Mouse (Mus musculus): ENCODE data around the gene Cpn2. TPM values are rescaled to one million over a fixed set of nuclear protein-coding genes. Genes with fewer than 3 reads are reported as not detected.
A peak's percentile ranks its signal among the peaks of the same experiment; 100 is the strongest.

The Cpn2 gene
- polyA plus RNA-seq, 1 experiment from 2014 or later: 0.33 TPM

DNA sequence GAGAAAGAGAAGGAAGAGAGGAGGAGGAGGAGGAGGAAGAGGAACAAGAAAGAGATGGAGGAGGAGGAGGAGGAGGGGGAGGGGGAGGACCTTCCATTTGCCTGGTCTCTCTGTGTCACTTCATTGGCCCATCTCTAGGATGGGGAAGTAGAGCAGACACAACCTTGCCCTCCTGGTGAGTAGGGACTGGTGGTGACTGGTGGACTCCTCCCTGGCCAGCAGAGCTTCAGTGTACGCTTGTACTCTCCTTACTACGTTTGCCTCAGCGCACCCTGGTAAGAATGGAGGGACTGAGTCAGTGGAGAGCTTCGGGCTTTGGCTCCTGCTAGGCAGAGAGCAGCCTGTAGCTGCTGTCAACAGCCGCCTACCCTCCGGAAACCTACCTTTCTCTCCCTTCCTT, 35.4 kb upstream of the Cpn2 start:
- no peak overlapping the region for H3K4me3 ChIP-seq (replicated peaks)
- H3K27ac ChIP-seq: no peak overlapping the region
- 85% methylated on average over 6 of the region's 6 CpGs for WGBS
- peaks cover 8% of the 10 kb centered on the region for H3K27me3 ChIP-seq (replicated peaks)
- no peaks in the 10 kb centered on the region for H3K9me3 ChIP-seq
- no peaks in the 10 kb centered on the region for H3K36me3 ChIP-seq
- H3K4me1 ChIP-seq: no peaks in the 10 kb centered on the region
- ATAC-seq (ENCODE audit: insufficient read depth, low FRiP score, low read depth): no peak
- H3K9ac ChIP-seq: no peak overlapping the region
- no peak overlapping the region for H3K4me2 ChIP-seq

DNA sequence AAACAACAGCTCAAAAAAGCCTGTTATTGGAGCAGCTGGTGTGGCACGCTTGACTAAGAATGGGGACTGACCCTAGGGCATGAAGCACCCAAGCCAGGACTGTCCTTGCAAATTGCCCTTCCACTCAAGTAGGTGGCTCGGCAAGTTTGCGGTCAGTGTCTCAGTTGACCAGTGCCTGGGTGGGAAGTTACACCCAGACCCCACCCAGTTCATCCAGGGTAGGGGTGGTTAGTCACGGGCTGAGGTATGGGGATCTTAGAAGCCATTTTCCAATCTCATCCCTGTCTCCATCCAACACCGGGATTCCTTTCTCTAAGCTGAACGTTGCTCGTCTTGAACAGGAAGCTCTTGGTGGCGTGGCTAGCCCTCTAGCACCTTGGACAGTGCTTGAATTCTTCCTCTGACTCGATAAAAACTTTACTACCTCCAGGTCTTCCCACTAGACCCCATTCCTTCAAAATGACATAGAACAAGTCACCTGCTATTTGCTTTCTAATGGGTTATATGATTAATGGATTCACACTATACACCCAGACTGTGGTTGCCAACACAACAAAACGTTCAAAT, 32.5 kb upstream of the Cpn2 start:
- H3K9me3 ChIP-seq: no peaks in the 10 kb centered on the region
- no peak overlapping the region for H3K4me2 ChIP-seq
- WGBS: 64% methylated on average over 10 of the region's 10 CpGs
- H3K27me3 ChIP-seq (replicated peaks): no peaks in the 10 kb centered on the region
- no peaks in the 10 kb centered on the region for H3K36me3 ChIP-seq
- no peak overlapping the region for H3K9ac ChIP-seq
- H3K4me1 ChIP-seq: no peaks in the 10 kb centered on the region
- no peak overlapping the region for H3K4me3 ChIP-seq (replicated peaks)
- no peak overlapping the region for H3K27ac ChIP-seq
- ATAC-seq (ENCODE audit: insufficient read depth, low FRiP score, low read depth): no peak

DNA sequence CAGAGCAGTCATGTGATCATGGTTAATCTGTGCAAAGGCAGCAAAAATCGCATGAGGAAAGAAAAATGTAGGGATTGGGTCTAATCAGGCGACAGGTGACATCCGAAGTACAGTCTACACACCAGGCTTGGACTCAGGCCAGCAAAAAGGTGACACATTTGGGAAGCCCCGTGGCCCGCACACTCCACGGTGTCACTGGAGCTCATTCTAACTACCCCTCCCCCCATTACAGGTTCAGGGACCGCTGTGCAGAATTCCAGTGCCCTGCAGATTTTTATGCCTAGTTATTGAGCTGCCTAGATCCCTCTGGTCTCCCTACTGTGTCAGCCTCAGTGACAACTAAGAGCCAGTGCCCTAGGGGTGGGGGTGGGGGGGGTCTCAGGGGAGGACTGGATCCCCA, 30.2 kb upstream of the Cpn2 start:
- H3K9ac ChIP-seq: no peak overlapping the region
- no peaks in the 10 kb centered on the region for H3K4me1 ChIP-seq
- WGBS: 81% methylated on average over 7 of the region's 7 CpGs
- H3K4me2 ChIP-seq: no peak overlapping the region
- no peak for ATAC-seq (ENCODE audit: insufficient read depth, low FRiP score, low read depth)
- no peak overlapping the region for H3K27ac ChIP-seq
- H3K9me3 ChIP-seq: no peaks in the 10 kb centered on the region
- no peaks in the 10 kb centered on the region for H3K36me3 ChIP-seq
- no peaks in the 10 kb centered on the region for H3K27me3 ChIP-seq (replicated peaks)
- H3K4me3 ChIP-seq (replicated peaks): no peak overlapping the region

DNA sequence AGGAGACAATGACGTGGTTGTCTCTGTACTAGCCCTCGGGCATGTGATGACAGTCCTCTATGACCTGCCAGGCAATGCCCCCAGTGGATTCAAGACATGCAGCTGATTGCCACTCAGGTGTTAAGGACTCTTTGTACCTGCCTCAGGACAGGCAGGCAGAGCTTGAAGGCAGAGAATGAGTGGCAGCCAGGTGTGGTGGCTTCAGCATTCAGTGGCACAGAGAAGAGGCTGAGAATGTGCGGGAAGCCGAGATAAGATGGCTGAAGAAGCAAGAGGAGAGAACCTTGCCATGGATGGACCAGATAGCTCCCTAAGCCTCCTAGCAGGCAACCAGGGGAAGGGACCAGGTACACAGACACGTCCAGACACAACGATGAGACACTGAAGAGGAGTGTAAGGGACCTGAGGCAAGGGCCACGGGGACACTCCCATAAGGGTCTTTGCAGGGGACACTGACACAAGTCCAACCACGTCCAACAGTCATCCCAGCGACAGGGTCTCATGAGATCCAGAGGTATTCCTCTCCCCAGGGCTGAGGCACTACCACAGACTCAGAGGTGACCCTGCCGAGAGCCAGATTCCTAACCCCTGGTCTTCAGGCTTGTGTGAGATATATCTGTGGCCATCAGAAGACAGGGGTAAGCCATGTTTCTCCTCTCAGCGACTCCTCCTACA, 29.4 kb upstream of the Cpn2 start:
- no peak for ATAC-seq (ENCODE audit: insufficient read depth, low FRiP score, low read depth)
- Histone ChIP-seq H3K4me2 (no peak overlapping the region), H3K27me3 (replicated peaks) (no peaks in the 10 kb centered on the region), H3K4me1 (no peaks in the 10 kb centered on the region), H3K9ac (no peak overlapping the region), H3K9me3 (no peaks in the 10 kb centered on the region), H3K36me3 (no peaks in the 10 kb centered on the region), H3K4me3 (replicated peaks) (no peak overlapping the region), H3K27ac (no peak overlapping the region)
- WGBS: 84% methylated on average over 11 of the region's 11 CpGs

DNA sequence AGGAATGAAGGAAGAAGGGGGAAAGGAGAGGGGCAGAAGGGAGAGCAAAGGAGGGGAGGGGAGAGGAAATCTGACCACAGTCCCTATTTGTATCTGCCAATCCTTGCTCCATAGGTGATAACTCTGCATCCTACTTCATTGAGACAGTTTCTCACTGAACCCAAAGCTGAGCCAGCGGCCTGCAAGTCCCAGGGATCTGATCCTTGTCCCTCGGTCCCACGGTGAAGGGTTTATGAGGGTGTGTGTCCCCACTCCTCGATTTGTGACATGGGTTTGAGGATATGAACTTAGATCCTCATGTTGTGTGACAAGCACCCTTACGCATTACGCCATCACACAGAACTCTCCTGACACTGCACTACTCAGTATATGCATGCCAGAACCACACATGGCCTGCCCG, 27.8 kb upstream of the Cpn2 start:
- Histone ChIP-seq H3K4me3 (replicated peaks) (no peak overlapping the region), H3K36me3 (no peaks in the 10 kb centered on the region), H3K27ac (no peak overlapping the region), H3K9me3 (no peaks in the 10 kb centered on the region), H3K9ac (no peak overlapping the region), H3K4me2 (no peak overlapping the region), H3K4me1 (no peaks in the 10 kb centered on the region), H3K27me3 (replicated peaks) (no peaks in the 10 kb centered on the region)
- no peak for ATAC-seq (ENCODE audit: insufficient read depth, low FRiP score, low read depth)
- 89% methylated on average over 7 of the region's 7 CpGs for WGBS

DNA sequence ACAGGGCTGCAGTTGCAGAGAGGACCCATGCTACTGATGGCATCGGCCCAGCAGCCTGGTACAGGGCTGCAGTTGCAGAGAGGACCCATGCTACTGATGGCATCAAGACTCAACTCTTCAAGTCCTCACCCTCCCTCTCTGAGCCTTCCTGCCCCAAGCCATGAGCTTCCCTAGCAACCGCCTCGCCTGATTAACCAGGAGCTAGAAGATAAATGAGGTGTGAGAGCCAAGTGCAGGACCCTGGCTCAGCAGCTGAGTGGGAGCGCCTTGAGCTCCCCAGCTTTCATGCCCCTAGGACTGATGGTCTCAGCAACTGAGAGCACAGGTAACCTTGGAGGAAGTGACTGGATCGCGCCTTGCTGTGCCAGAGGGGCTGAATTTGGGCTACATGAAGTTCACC, 23.1 kb upstream of the Cpn2 start:
- Histone ChIP-seq H3K9me3 (no peaks in the 10 kb centered on the region), H3K27me3 (replicated peaks) (no peaks in the 10 kb centered on the region), H3K9ac (no peak overlapping the region), H3K27ac (no peak overlapping the region), H3K4me3 (replicated peaks) (no peak overlapping the region), H3K36me3 (no peaks in the 10 kb centered on the region), H3K4me2 (no peak overlapping the region), H3K4me1 (no peaks in the 10 kb centered on the region)
- no peak for ATAC-seq (ENCODE audit: insufficient read depth, low FRiP score, low read depth)
- WGBS: 64% methylated on average over 6 of the region's 6 CpGs

DNA sequence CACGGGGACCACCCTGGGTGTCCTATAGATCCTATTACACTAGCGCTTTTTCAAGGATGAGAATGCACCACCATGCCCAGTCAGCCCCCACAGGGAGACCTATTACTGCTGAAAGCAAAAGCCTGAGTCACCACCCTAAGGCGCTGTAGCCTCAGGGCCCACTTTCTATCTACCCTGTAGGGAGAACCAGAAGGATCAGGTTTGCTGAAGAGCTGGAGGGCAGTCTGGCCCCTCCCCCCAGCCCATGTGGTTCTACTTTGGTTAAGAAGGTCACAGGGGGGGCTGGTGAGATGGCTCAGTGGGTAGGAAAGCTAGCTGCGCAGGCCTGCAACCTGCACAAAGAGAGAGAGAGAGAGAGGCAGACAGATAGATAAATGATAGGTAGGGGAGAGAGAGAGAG, 18.4 kb upstream of the Cpn2 start:
- no peak for ATAC-seq (ENCODE audit: insufficient read depth, low FRiP score, low read depth)

DNA sequence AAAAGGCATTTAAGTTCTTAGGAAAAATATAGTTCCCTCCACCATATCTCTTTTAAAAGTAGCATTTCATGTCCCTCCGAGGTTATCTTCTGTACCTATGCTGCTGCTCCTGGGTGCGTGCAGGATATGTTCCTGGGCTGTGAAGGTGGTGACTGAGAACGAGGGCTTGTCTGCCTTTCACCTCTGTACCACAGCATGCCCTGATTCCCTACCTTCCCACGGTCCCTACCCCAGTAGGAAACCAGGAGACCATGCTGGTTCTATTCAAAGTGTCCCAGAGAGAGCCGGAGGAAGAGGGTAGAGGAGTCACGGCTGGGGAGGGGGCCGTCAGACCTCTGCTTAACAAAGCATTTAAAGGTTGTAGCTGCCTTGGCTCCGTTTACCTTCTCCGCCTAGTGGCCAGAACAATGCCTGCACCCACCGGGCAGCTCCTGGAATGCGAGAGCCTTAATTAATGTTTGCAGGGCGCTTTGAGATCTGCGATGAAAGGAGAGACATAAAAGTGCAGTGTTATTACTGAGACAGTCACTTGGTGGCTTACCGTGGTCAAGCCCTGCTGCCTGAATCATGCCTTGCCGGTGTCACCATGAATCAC, 16.5 kb upstream of the Cpn2 start:
- Histone ChIP-seq H3K27me3 (replicated peaks) (peaks cover 14% of the 10 kb centered on the region), H3K27ac (no peak overlapping the region), H3K4me2 (peak overlapping the region; percentile 46), H3K9me3 (no peaks in the 10 kb centered on the region), H3K4me3 (replicated peaks) (peak overlapping the region; percentile 18; the same call in 1 of the 2 replicates), H3K36me3 (no peaks in the 10 kb centered on the region), H3K4me1 (peaks cover 21% of the 10 kb centered on the region), H3K9ac (no peak overlapping the region)
- WGBS: 2% methylated on average over 15 of the region's 15 CpGs
- 0 out of 2 replicates have a peak, but pooled peaks have one; percentile 40 for ATAC-seq (ENCODE audit: insufficient read depth, low FRiP score, low read depth)

More for the DNA sequence above, 18.4 kb upstream of the Cpn2 start:
- Histone ChIP-seq H3K4me2 (no peak overlapping the region), H3K36me3 (no peaks in the 10 kb centered on the region), H3K9me3 (no peaks in the 10 kb centered on the region), H3K27ac (no peak overlapping the region), H3K9ac (no peak overlapping the region), H3K27me3 (replicated peaks) (peaks cover 14% of the 10 kb centered on the region), H3K4me3 (replicated peaks) (no peak overlapping the region), H3K4me1 (peaks cover 17% of the 10 kb centered on the region)
- 75% methylated on average over 4 of the region's 4 CpGs for WGBS

DNA sequence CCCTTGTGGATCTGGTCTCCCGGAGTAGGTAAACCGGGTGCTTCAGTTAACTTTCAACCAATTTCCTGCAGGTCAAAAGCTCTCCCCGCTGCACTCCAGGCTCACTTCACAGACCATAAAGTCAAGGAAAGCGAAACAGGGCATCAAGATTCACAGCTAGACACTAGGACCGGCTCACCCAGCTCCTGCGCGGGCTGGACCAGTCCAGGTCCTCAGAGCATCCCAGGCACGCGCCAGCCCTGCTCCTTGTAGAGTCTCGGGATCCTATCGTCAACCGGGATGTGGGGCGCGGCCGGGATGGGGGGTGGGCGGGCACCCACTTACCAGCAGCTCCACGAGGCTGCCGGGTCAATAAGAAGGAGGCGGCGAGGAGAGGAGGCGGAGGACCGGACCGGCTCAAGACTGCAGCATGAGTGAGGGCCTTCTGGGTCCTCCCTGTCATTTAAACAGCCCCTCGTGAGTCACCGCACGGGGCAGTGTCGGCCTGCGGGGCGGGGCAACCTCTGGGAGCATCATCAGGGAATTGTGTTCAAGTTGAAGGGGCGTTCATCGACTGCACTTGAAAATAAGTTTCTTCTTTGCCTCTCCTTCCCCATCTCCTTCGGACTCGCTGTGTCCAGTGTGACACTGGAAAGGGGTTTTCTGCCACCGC, 15.7 kb upstream of the Cpn2 start, which contains the start of gene Lrrc15:
Gene Lrrc15, minus strand, starts transcription at position 413 of the 652 bp plus-strand sequence.
- Histone ChIP-seq H3K4me1 (peaks cover 25% of the 10 kb centered on the region), H3K27ac (no peak within 1 kb of the TSS), H3K4me2 (peak within 1 kb of the TSS; percentile 58), H3K9me3 (no peaks in the 10 kb centered on the region), H3K4me3 (replicated peaks) (peak within 1 kb of the TSS; percentile 28), H3K36me3 (no peaks in the 10 kb centered on the region), H3K27me3 (replicated peaks) (peaks cover 14% of the 10 kb centered on the region), H3K9ac (no peak within 1 kb of the TSS)
- no peak for ATAC-seq (ENCODE audit: insufficient read depth, low FRiP score, low read depth)
- 9% methylated on average over 34 of the region's 34 CpGs for WGBS

DNA sequence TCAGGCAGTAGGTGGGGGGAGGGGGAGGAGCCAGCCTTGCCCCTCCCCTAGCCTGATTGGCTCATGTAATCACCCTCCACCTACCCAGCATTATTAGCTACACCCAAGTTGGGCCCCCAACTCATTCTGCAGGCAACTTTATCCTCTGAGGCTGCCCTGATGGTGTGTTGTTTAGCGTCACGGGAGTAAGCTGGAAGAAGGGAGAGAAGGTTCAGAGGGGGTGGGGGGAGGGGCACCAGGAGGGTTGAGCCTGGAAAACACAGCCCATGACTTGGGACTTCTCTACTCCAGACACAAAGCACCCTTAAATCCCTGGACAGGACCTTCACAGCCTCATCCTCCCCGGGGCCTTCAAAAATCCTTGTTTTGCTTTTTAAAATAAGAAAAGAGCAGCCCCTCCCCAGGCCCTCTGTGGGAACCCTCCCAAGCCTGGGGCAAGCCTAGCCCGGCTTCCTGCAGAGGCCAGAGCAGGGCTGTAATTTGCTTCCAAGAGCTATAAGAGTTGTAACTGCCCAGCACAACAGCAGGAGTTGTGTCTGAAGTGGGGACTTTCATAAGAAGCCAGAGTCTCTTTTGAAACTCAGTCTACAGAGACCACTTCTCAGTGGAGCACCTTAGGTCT, 13.5 kb upstream of the Cpn2 start:
- no peak for ATAC-seq (ENCODE audit: insufficient read depth, low FRiP score, low read depth)

DNA sequence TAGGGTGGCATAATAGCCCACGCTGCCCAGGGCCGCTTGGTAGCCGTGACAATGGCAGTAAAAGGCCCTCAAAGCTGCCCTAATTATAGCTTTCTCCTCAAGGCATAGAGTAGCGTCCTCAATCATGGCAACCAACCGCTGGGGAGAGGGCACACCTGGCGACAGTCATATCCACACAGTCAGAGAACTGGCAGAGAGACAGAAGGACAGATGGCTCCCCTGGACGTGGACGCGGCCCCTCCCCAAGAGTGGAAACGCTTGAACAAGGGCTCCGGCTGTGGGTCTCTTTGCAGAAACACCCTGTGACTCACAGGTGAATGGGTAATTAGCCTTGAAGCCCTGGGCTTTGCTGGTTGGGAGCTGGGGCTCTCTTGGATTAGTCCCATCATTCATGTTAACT, 11.1 kb upstream of the Cpn2 start:
- Histone ChIP-seq H3K36me3 (no peaks in the 10 kb centered on the region), H3K4me2 (no peak overlapping the region), H3K9ac (no peak overlapping the region), H3K4me1 (peaks cover 18% of the 10 kb centered on the region), H3K9me3 (no peaks in the 10 kb centered on the region), H3K27me3 (replicated peaks) (peaks cover 9% of the 10 kb centered on the region), H3K27ac (no peak overlapping the region), H3K4me3 (replicated peaks) (no peak overlapping the region)
- WGBS: 80% methylated on average over 11 of the region's 11 CpGs
- no peak for ATAC-seq (ENCODE audit: insufficient read depth, low FRiP score, low read depth)

More for the DNA sequence above, 13.5 kb upstream of the Cpn2 start:
- H3K9me3 ChIP-seq: no peaks in the 10 kb centered on the region
- no peak overlapping the region for H3K27ac ChIP-seq
- H3K27me3 ChIP-seq (replicated peaks): peaks cover 14% of the 10 kb centered on the region
- no peaks in the 10 kb centered on the region for H3K36me3 ChIP-seq
- 20% methylated on average over 4 of the region's 4 CpGs for WGBS
- H3K4me1 ChIP-seq: peaks cover 25% of the 10 kb centered on the region
- no peak overlapping the region for H3K4me3 ChIP-seq (replicated peaks)
- H3K9ac ChIP-seq: no peak overlapping the region
- H3K4me2 ChIP-seq: no peak overlapping the region
